Mouse (Mus musculus) spleen, postnatal 14 days (tissue): ENCODE measurements around the gene Lbh.

Experiments
- DNase-seq, 2 experiments: peaks; one replicate each; pipeline ENCODE4 v3.0.0; 2021 to 2022; ENCODE audit warnings: low spot score in 2 of 2

Gene Lbh

GRCm38 (mm10) chr17:72911283-72911682 is 6.8 kb upstream of the Lbh start:
- no peak for DNase-seq

- no peak for DNase-seq
These were observed 6.4 kb upstream of the Lbh start for GRCm38 (mm10) chr17:72911751-72912150.

GRCm38 (mm10) chr17:72914082-72914481 is 4.0 kb upstream of the Lbh start:
- no peak for DNase-seq

- peak; percentile 36 to 50 for DNase-seq
These were observed 669 bp upstream of the Lbh start for GRCm38 (mm10) chr17:72917241-72918030.

GRCm38 (mm10) chr17:72918571-72919541 is 751 bp downstream of the Lbh start:
- DNase-seq = peak; percentile 34 to 49

GRCm38 (mm10) chr17:72919641-72920040 is 1.5 kb downstream of the Lbh start:
- DNase-seq = no peak

GRCm38 (mm10) chr17:72920430-72920829 is 2.3 kb downstream of the Lbh start:
- no peak for DNase-seq

- no peak for DNase-seq
These were observed 2.9 kb downstream of the Lbh start for GRCm38 (mm10) chr17:72920971-72921370.

GRCm38 (mm10) chr17:72922206-72922605 is 4.1 kb downstream of the Lbh start:
- no peak for DNase-seq

GRCm38 (mm10) chr17:72923283-72923682 is 5.2 kb downstream of the Lbh start:
- DNase-seq = no peak

- DNase-seq = no peak
These were observed 6.2 kb downstream of the Lbh start for GRCm38 (mm10) chr17:72924295-72924694.

- DNase-seq = no peak
These were observed 7.0 kb downstream of the Lbh start for GRCm38 (mm10) chr17:72925111-72925510.

- DNase-seq = no peak
These were observed 7.9 kb downstream of the Lbh start for GRCm38 (mm10) chr17:72925804-72926617.

GRCm38 (mm10) chr17:72926994-72927393 is 8.9 kb downstream of the Lbh start:
- DNase-seq = no peak

- no peak for DNase-seq
These were observed 15.0 kb downstream of the Lbh start for GRCm38 (mm10) chr17:72933116-72933515.

- no peak for DNase-seq
These were observed 16.0 kb downstream of the Lbh start for GRCm38 (mm10) chr17:72934146-72934545.

GRCm38 (mm10) chr17:72934653-72935052 is 16.5 kb downstream of the Lbh start:
- DNase-seq = no peak

GRCm38 (mm10) chr17:72935921-72936320 is 17.8 kb downstream of the Lbh start:
- no peak for DNase-seq

GRCm38 (mm10) chr17:72936336-72936735 is 18.2 kb downstream of the Lbh start:
- DNase-seq = no peak

GRCm38 (mm10) chr17:72937204-72937603 is 19.1 kb downstream of the Lbh start:
- no peak for DNase-seq

GRCm38 (mm10) chr17:72938026-72938795 is 20.1 kb downstream of the Lbh start:
- DNase-seq = no peak
